Mouse (Mus musculus) intestine, embryonic 16.5 days (tissue): ENCODE results near the gene Hist3h2ba. TPM values are rescaled to one million over a fixed set of nuclear protein-coding genes. Genes with fewer than 3 reads are reported as not detected.

Source experiments
- ATAC-seq: fragments of 200-750 bp; cut with Nextera tagmentation; 2 replicates; pipeline ENCODE4 v1.8.0; 2017; ENCODE audit warnings: moderate TSS enrichment, moderate library complexity
- H3K27ac ChIP-seq: fragments of 300-500 bp; sonication (generic); 2 replicates; pipeline ENCODE4 v1.5.1; 2014; ENCODE audit warnings: mild to moderate bottlenecking, low read length
- H3K27me3 ChIP-seq: fragments of 300-500 bp; sonication (generic); replicated peaks from 2 replicates; pipeline ENCODE4 v1.6.1; 2014; ENCODE audit warnings: low read length, control low read depth, mixed read lengths; ENCODE audit not compliant: control insufficient read depth, insufficient read depth
- H3K36me3 ChIP-seq: fragments of 300-500 bp; sonication (generic); 2 replicates; pipeline ENCODE4 v1.6.1; 2014; ENCODE audit warnings: low read length, control low read depth; ENCODE audit not compliant: control insufficient read depth, insufficient read depth
- H3K4me1 ChIP-seq: fragments of 300-500 bp; sonication (generic); 2 replicates; pipeline ENCODE4 v1.6.1; 2014; ENCODE audit warnings: low read length, control low read depth, mixed read lengths; ENCODE audit not compliant: control insufficient read depth, insufficient read depth
- H3K4me2 ChIP-seq: fragments of 300-500 bp; sonication (generic); 2 replicates; pipeline ENCODE4 v1.6.1; 2014; ENCODE audit warnings: low read depth, low read length, control low read depth
- H3K4me3 ChIP-seq: fragments of 300-500 bp; sonication (generic); 2 replicates; pipeline ENCODE4 v1.5.1; 2014; ENCODE audit warnings: mild to moderate bottlenecking, low read length
- H3K9ac ChIP-seq: fragments of 300-500 bp; sonication (generic); 2 replicates; pipeline ENCODE4 v1.6.1; 2014; ENCODE audit warnings: low read depth, low read length
- H3K9me3 ChIP-seq: fragments of 300-500 bp; sonication (generic); 2 replicates; pipeline ENCODE4 v1.6.1; 2016; ENCODE audit warnings: low read length, control low read depth; ENCODE audit not compliant: control insufficient read depth
- WGBS: fragments of 180-500 bp; shearing (Covaris S2); extraction: QIAGEN DNeasy Blood & Tissue Kit; methylation state at CpG from one replicate; pipeline ENCODE4 v1.1.7; 2014; 5-methylcytosine and 5-hydroxymethylcytosine counted together
- polyA plus RNA-seq: library from polyadenylated mRNA; unstranded; fragments of >200 nt; fragmentation: Nextera tagmentation; extraction: Ambion mirVana; gene quantifications from 2 replicates; pipeline ENCODE4 v1.2.1, GENCODE M21; 2015

Hist3h2ba gene
- 34.7 and 40.9 TPM in 2 replicates for polyA plus RNA-seq

DNA sequence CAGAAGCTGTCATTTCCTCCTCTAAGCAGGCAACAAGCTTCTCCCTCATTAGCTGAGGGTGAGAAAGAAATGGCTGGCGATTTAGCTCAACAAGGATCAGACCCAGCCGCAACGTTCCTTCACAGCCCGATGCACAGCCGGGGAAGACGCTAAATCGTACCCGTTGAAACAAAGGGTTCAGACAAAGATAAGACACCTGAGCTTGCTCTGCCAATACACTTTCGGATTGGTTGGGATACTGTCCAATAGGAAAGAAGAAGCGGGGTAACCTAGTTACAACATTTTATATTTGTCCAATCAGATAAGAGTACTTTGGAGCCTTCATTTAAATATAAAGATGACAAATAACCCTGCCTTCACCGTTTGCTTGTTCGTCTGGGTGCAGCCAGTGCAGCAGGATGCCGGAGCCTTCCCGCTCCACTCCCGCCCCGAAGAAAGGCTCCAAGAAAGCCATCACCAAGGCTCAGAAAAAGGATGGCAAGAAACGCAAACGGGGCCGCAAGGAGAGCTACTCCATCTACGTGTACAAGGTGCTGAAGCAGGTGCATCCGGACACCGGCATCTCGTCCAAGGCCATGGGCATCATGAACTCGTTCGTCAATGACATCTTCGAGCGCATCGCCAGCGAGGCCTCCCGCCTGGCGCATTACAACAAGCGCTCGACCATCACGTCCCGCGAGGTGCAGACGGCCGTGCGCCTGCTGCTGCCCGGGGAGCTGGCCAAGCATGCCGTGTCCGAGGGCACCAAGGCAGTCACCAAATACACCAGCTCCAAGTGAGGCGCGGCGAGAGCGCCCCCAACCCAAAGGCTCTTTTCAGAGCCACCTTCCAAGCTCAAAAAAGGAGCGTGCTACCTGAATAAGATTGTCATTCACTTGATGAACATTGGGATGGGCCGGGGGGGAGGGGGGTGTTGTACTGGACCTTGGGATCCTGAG lies at the start of gene Hist3h2ba:
Hist3h2ba (plus strand) TSS at position 379 of the 938 bp plus-strand sequence.
- under 1% methylated on average over 48 of the region's 48 CpGs for WGBS
- ATAC-seq: peak; percentile 89
- H3K9ac ChIP-seq: peak within 1 kb of the TSS; percentile 63

DNA sequence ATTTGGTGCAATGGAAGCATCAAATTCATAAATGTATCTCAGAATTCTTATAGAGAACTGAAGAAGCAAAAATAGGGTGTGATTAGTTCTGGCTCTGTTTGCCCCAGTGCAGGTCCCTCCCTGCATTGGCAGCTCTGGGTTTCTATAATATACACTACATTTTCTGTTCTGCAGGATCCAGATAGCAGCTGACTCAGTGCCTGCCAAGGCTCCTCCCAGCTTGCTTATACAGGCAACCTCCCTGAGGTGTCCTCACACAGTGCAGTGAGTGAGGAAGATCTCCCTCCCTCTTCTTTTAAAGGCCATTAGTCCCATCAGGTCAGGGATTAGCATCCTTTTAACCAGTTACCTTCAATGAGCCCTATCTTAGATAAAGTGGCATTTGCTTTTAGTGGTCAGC lies 47.6 kb upstream of the Hist3h2ba start:
- H3K4me1 ChIP-seq: no peaks in the 10 kb centered on the region
- H3K4me3 ChIP-seq: no peak overlapping the region
- no peaks in the 10 kb centered on the region for H3K27me3 ChIP-seq
- no peak for ATAC-seq
- H3K27ac ChIP-seq: no peak overlapping the region
- H3K9me3 ChIP-seq: no peaks in the 10 kb centered on the region
- H3K4me2 ChIP-seq: no peak overlapping the region
- H3K36me3 ChIP-seq: peaks cover 9% of the 10 kb centered on the region
- H3K9ac ChIP-seq: no peak overlapping the region

More for the DNA sequence above, at the start of gene Hist3h2ba:
- peaks cover 14% of the 10 kb centered on the region for H3K4me1 ChIP-seq
- peak within 1 kb of the TSS; percentile 49 for H3K4me3 ChIP-seq
- H3K9me3 ChIP-seq: no peaks in the 10 kb centered on the region
- H3K4me2 ChIP-seq: peak within 1 kb of the TSS; percentile 48
- H3K27ac ChIP-seq: peak within 1 kb of the TSS; percentile 82
- no peaks in the 10 kb centered on the region for H3K36me3 ChIP-seq
- H3K27me3 ChIP-seq: no peaks in the 10 kb centered on the region

DNA sequence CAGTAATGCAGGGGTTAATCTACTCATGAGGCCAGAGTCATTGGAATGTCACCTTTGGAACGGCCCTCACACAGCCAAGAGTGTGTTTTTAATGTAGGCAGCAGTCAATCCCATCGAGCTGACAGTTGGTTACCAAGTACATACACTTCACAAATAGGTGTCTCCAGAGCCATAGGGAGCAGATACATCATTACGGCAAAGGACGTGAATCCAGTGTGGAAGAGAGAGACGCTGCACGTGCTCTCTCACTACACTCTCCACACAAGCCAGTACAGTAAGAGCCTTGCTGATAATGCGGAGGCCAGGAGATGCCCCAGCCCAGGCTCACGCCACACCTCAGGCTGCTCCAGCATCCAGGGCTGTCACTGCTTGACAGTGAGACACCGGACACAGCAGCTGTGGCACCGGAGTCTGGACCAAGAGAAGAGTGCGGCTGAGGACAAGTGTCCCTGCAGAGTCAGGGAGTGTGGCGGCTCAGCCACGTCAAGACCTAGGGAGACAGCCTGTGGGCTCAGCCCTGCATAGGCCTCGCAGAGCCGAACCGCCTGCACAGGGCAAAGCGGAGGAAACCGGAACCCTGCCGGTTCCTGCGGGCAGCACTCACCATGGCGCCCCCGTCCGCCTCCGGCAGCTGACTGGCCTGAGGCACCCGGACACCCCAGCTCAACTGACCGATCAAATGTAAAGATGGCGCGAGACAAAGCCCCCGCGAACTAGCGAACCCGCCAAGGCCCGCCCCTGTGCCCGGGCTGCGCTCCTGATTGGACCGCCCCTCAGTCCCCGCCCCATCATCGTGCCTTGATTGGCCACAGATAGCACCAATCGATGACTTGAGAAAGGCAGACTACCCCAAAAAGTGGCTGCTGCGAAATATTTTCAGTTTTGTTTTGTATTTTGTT lies 45.0 kb upstream of the Hist3h2ba start, which contains the start of gene Zfp39:
Zfp39 (minus strand) TSS at position 715 of the 899 bp plus-strand sequence.
- WGBS: under 1% methylated on average over 39 of the region's 40 CpGs
- Histone ChIP-seq H3K4me2 (peak within 1 kb of the TSS; percentile 88), H3K9me3 (no peaks in the 10 kb centered on the region), H3K36me3 (peaks cover 9% of the 10 kb centered on the region), H3K27ac (peak within 1 kb of the TSS; percentile 89), H3K4me3 (peak within 1 kb of the TSS; percentile 78), H3K4me1 (no peaks in the 10 kb centered on the region), H3K27me3 (no peaks in the 10 kb centered on the region), H3K9ac (peak within 1 kb of the TSS; percentile 85)
- ATAC-seq: peak; percentile 98

DNA sequence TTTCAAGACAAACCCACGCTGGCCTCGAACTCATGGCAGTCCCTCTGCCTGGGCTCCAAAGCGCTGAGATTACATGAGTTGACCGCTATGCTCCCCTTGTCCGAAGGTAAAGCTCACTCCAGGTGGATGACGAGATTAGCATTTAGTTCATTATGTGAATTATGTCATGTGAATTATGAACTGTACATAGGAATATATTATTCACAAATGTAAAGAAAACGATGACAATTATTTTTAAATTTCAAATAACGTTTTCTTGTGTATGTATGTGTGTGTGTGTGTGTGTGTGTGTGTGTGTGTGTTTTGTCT lies 44.4 kb upstream of the Hist3h2ba start:
- H3K9ac ChIP-seq: peak overlapping the region; percentile 85
- H3K27ac ChIP-seq: 0 out of 2 replicates have a peak overlapping the region, but pooled peaks have one; percentile 26
- no peaks in the 10 kb centered on the region for H3K27me3 ChIP-seq
- no peaks in the 10 kb centered on the region for H3K9me3 ChIP-seq
- H3K4me2 ChIP-seq: peak overlapping the region; percentile 88
- peak overlapping the region; percentile 78 for H3K4me3 ChIP-seq
- no peaks in the 10 kb centered on the region for H3K4me1 ChIP-seq
- ATAC-seq: peak; percentile 26
- 2% methylated on average over 8 of the region's 8 CpGs for WGBS
- peaks cover 9% of the 10 kb centered on the region for H3K36me3 ChIP-seq

DNA sequence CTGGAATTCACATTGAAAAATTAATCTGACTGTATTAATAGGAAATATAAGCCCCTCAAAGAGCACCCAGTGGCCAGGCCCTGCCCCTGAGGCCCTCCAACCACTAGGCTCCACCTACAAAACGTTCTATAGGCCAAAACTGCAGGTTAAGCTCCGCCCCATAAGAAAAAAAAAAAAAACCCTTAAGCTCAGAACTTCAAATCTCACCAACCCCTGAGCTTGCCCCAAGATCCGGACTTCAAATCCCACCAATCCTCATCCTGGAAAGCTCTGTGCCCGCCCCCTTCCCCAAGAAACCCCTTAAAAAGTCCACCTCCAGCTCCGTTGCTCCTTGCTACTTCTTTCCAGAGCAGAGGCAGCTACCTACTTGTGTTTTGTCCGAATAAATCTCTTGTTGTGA lies 43.9 kb upstream of the Hist3h2ba start:
- no peaks in the 10 kb centered on the region for H3K4me1 ChIP-seq
- no peaks in the 10 kb centered on the region for H3K9me3 ChIP-seq
- ATAC-seq: no peak
- no peak overlapping the region for H3K4me2 ChIP-seq
- H3K4me3 ChIP-seq: no peak overlapping the region
- H3K27ac ChIP-seq: no peak overlapping the region
- H3K36me3 ChIP-seq: peaks cover 9% of the 10 kb centered on the region
- WGBS: 57% methylated on average over 6 of the region's 6 CpGs
- H3K9ac ChIP-seq: no peak overlapping the region
- no peaks in the 10 kb centered on the region for H3K27me3 ChIP-seq

DNA sequence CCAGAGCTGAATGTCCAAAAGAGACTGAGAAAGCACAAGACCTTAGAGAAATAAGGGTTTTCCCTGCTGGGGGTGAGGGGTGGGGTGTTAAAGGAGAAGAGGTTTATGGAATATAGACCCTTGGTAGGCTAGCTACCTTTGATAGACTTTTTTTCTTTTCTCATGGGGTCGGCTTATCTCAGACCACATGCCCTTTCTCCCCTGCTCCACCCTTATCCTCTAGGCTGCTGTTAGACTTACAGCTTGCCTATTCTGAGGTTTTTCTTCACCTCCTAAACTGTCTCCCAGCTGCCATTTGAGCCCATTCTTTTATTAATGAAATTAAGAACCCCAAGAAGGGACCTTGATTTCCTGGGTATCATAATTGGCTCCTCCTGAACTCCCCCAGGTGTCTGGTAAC lies 34.9 kb upstream of the Hist3h2ba start:
- WGBS: 88% methylated on average over 1 of the region's 1 CpGs
- H3K4me2 ChIP-seq: no peak overlapping the region

DNA sequence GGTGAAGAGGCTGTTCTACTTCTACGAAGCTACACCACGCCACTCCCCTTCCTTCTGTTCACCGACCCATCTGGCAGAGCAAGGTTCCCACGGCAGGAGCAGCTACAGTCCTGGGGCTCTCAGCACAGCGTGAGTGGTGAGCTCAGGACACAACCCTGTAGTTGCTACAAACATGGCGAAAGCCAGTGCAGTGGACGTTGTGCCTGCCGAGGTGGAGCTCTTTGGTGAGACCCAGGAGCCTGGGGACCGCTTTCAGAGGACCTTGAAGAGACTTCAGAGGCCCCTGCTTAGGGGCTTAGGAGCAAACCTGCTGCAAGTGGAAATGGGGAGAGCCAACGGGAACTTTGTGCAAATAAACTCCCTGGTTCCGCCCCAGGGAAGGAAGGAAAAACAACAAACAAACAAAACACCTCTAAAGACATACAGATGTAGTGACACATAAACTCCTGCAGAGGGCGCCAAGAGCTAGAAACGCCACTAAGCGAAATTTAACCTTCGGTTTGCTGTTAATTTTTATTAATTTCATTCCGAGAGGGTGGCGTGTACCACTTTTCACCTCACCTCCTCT lies 34.2 kb upstream of the Hist3h2ba start:
- 9% methylated on average over 17 of the region's 17 CpGs for WGBS
- Histone ChIP-seq H3K36me3 (no peaks in the 10 kb centered on the region), H3K9me3 (no peaks in the 10 kb centered on the region), H3K27ac (no peak overlapping the region), H3K4me2 (peak overlapping the region; percentile 70), H3K9ac (peak overlapping the region; percentile 67), H3K4me3 (peak overlapping the region; percentile 44), H3K27me3 (no peaks in the 10 kb centered on the region), H3K4me1 (0 out of 2 replicates have a peak, but pooled peaks cover 3% of the 10 kb centered on the region)
- ATAC-seq: peak; percentile 58; the same call in 1 of the 2 replicates

More for the DNA sequence above, 34.9 kb upstream of the Hist3h2ba start:
- Histone ChIP-seq H3K36me3 (no peaks in the 10 kb centered on the region), H3K27me3 (no peaks in the 10 kb centered on the region), H3K9ac (no peak overlapping the region), H3K4me1 (0 out of 2 replicates have a peak, but pooled peaks cover 3% of the 10 kb centered on the region), H3K27ac (no peak overlapping the region), H3K9me3 (no peaks in the 10 kb centered on the region), H3K4me3 (no peak overlapping the region)
- ATAC-seq: 0 out of 2 replicates have a peak, but pooled peaks have one; percentile 45

DNA sequence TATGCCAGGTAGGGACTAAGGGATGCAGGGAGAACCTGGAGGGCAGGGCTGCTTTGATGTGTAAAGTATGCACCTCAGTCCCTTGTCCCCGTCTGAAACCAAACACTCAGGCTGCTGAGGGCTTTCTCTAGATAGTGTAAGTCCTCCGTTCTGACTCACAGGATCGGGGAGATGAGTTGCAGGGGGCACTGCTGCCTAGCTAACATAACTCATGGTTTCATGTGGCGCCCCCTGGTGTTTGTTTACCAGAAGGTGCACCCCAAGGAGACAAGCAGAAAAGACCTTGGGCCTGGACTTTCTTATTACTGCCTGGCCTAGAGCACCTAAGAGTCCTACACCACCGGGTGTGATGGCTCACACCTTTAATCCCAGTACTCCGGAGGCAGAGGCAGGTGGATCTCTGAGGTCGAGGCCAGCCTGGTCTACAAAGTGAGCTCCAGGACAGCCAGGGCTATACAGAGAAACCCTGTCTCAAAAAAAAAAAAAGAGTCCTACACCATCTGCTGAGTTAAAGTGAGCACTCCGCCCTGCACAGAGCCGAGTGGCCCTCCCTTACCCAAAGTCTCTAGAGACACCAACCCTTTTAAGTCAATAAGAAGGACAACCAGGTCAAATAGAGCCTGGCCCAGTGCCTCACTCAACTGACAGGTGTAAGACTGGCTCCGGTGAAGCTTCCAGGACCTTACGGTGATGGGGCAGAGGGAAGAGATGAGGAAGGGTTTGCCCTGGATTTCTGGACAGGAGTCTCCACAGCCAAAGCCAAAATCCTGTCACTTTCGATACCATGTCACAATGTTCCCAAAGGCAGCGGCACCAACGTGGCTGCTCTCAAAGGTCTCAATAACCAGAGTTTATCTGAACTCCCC lies 31.6 kb upstream of the Hist3h2ba start:
- Histone ChIP-seq H3K4me3 (no peak overlapping the region), H3K27ac (no peak overlapping the region), H3K9me3 (no peaks in the 10 kb centered on the region), H3K36me3 (no peaks in the 10 kb centered on the region), H3K4me2 (no peak overlapping the region), H3K9ac (no peak overlapping the region), H3K4me1 (0 out of 2 replicates have a peak, but pooled peaks cover 3% of the 10 kb centered on the region), H3K27me3 (no peaks in the 10 kb centered on the region)
- peak; percentile 39; the same call in 1 of the 2 replicates for ATAC-seq
- WGBS: 50% methylated on average over 14 of the region's 14 CpGs
